Mouse (Mus musculus): ENCODE results near the gene Cct2. TPM values are rescaled to one million over a fixed set of nuclear protein-coding genes. Genes with fewer than 3 reads are reported as not detected.

Cct2 gene
- 100 to 1,000 TPM; 245 to 262 TPM for polyA plus RNA-seq (2012; fragmentation: generic; extraction: Trizol)

DNA sequence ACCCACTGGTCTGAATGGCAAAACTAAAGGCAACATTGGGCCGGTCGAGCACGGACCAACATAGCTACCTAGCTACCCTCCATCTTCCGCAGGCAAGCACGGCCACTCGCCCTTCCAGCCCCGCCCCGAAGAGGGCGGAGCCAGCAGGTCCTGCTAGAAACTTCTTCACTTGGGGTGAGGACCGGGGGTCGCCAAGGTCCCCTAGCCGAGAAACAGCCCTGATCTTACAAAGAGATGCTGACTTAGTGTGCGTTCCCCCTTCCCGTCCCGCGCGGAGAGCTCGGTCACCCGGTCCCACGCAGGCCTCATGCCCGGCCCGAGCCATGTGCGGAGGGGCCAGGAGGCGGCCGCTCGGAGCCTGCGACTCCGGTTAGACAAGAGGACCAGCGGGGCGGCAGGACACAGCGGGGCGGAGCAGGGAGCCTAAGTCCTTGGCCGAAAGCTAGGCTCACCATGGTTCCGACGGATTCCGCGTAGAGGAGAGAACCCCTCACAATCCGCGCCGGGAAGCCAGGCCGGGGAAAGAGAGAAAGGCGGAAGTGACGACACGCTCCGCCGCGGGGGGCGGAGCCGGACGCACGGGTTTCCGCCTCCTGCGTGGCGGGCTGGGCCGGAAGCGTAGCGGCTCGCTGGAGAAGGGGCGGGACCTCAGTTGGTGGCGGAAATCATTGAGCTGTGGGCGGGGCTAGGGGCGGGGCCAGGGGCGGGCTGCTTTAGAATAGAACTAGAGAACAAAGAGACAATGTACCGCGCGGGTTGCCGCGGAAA lies at the start of gene Cct2:
Cct2 (minus strand) TSS at position 561 of the 768 bp plus-strand sequence.

GRCm38 (mm10) chr10:117045175-117046056 lies 18.2 kb downstream of the Cct2 start, which contains the start of gene Lrrc10:
Lrrc10 (plus strand) TSS chr10:117045341.

Other genes starting within 250 kb of the Cct2 start
- gene Myrfl, start 166.9 kb downstream of the Cct2 start, polyA plus RNA-seq (2012; fragmentation: generic; extraction: Trizol) = under 1 TPM in 1 of 2 experiments, not detected in 1; 0.01 TPM
- 10 to 100 TPM; 13.3 to 25.1 TPM for gene Rab3ip, start 113.0 kb downstream of the Cct2 start, polyA plus RNA-seq (2012; fragmentation: generic; extraction: Trizol)
- gene Gm10271, start 91.2 kb downstream of the Cct2 start, polyA plus RNA-seq (2012; fragmentation: generic; extraction: Trizol) = not detected
- gene Best3, start 77.5 kb downstream of the Cct2 start, polyA plus RNA-seq (2012; fragmentation: generic; extraction: Trizol) = not detected
- under 1 TPM in 1 of 2 experiments, not detected in 1; 0.07 TPM for gene Lrrc10, start 18.5 kb downstream of the Cct2 start, polyA plus RNA-seq (2012; fragmentation: generic; extraction: Trizol)
- gene Frs2, start 84.7 kb upstream of the Cct2 start, polyA plus RNA-seq (2012; fragmentation: generic; extraction: Trizol) = 1 to 10 TPM in 1 of 2 experiments, under 1 TPM in 1; 0.81 to 9.2 TPM
- 10 to 100 TPM; 12.5 to 37.0 TPM for gene Yeats4, start 160.7 kb upstream of the Cct2 start, polyA plus RNA-seq (2012; fragmentation: generic; extraction: Trizol)
- gene 9530003J23Rik, start 174.9 kb upstream of the Cct2 start, polyA plus RNA-seq (2012; fragmentation: generic; extraction: Trizol) = not detected
- 1 to 10 TPM in 1 of 2 experiments, under 1 TPM in 1; 0.07 to 2.9 TPM for gene Lyz2, start 218.5 kb upstream of the Cct2 start, polyA plus RNA-seq (2012; fragmentation: generic; extraction: Trizol)
- gene Lyz1, start 229.1 kb upstream of the Cct2 start, polyA plus RNA-seq (2012; fragmentation: generic; extraction: Trizol) = under 1 TPM in 1 of 2 experiments, not detected in 1; 0.04 TPM